Mouse (Mus musculus) heart, embryonic 12.5 days (tissue): ENCODE data around the gene Cul7. TPM values are rescaled to one million over a fixed set of nuclear protein-coding genes. Genes with fewer than 3 reads are reported as not detected.

Experiments used
- ATAC-seq: fragments of 200-750 bp; cut with Nextera tagmentation; 2 replicates; pipeline ENCODE4 v1.8.0; 2017; ENCODE audit warnings: moderate TSS enrichment, moderate library complexity; ENCODE audit not compliant: insufficient number of reproducible peaks, low FRiP score
- H3K27ac ChIP-seq: fragments of 300-500 bp; sonication (generic); 2 replicates; pipeline ENCODE4 v1.5.1; 2016; ENCODE audit warnings: mild to moderate bottlenecking, moderate library complexity; ENCODE audit not compliant: poor library complexity, severe bottlenecking
- H3K27me3 ChIP-seq: fragments of 300-500 bp; sonication (generic); replicated peaks from 2 replicates; pipeline ENCODE4 v1.6.1; 2016; ENCODE audit warnings: mild to moderate bottlenecking, moderate library complexity
- H3K36me3 ChIP-seq: fragments of 300-500 bp; sonication (generic); 2 replicates; pipeline ENCODE4 v1.6.1; 2016; ENCODE audit warnings: mild to moderate bottlenecking, moderate library complexity
- H3K4me1 ChIP-seq: fragments of 300-500 bp; sonication (generic); replicated peaks from 2 replicates; pipeline ENCODE4 v1.6.1; 2016; ENCODE audit warnings: mild to moderate bottlenecking
- H3K4me2 ChIP-seq: fragments of 300-500 bp; sonication (generic); 2 replicates; pipeline ENCODE4 v1.6.1; 2016; ENCODE audit warnings: mild to moderate bottlenecking, moderate library complexity
- H3K4me3 ChIP-seq: fragments of 300-500 bp; sonication (generic); 2 replicates; pipeline ENCODE4 v1.5.1; 2016; ENCODE audit warnings: mild to moderate bottlenecking
- H3K9ac ChIP-seq: fragments of 300-500 bp; sonication (generic); 2 replicates; pipeline ENCODE4 v1.6.1; 2016; ENCODE audit warnings: mild to moderate bottlenecking, moderate library complexity
- H3K9me3 ChIP-seq: fragments of 300-500 bp; sonication (generic); replicated peaks from 2 replicates; pipeline ENCODE4 v1.6.1; 2016; ENCODE audit warnings: mild to moderate bottlenecking, moderate library complexity
- WGBS: fragments of 180-500 bp; shearing (Covaris S2); methylation state at CpG from one replicate; pipeline ENCODE4 v1.1.7; 2016; 5-methylcytosine and 5-hydroxymethylcytosine counted together
- polyA plus RNA-seq: library from polyadenylated mRNA; unstranded; fragments of >200 nt; fragmentation: Nextera tagmentation; extraction: Ambion mirVana; gene quantifications from 2 replicates; pipeline ENCODE4 v1.2.1, GENCODE M21; 2016

Gene Cul7
- polyA plus RNA-seq, 1 experiment from 2014 or later = 53.1 TPM

DNA sequence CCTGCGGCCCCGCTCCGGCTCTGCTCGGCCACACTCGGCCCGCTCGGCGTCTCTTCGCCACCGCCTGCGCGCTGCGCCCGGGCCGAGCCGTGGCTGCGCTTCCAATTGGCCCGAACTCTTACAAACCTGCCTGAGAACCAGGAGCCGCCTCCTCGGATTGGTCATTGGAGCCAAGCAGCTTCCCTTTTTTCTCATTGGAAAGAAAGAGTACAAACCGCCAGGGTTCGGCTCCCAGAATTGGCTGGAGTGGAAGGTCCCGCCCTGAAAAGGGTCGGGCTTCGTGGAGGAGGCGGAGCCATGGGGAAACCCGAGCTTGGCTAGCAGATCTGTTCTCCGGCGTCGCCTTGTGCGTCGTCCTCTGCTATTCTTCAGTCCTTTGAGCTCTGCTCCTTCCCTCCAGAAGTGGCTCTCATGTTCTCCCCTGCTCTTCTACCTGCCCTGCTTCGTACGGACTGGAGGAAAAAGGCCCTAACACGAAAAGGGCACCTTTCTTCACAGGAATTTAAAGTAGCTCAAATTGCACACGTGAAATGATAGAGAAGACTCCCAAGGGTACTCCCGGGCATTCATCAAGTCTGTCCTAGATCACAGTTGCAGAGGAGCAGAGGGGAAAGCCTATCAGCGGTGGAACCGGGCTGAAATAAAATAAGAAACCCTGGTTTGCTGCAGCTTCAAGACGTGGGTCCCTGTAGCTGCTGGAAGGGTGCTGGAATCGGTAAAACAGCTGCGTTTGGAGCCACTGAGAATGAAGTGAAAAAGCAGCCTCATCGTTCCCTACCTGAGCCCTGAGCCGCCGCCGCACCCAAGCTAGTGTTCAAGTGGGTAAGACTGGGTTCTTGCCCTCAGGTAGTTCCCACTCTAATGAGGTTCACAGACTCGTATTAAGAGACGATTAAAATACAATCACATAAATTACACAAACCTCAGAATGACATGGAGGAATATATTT lies 55.0 kb downstream of the Cul7 start, which contains the start of gene Ppp2r5d:
Gene Ppp2r5d (minus strand): TSS at position 225 of the 949 bp plus-strand sequence.
- ATAC-seq = peak; percentile 94
- Histone ChIP-seq H3K27me3 (no peaks in the 10 kb centered on the region), H3K4me2 (peak within 1 kb of the TSS; percentile 94), H3K4me1 (peaks cover 41% of the 10 kb centered on the region), H3K4me3 (peak within 1 kb of the TSS; percentile 88), H3K9me3 (no peaks in the 10 kb centered on the region), H3K36me3 (no peaks in the 10 kb centered on the region), H3K9ac (peak within 1 kb of the TSS; percentile 92), H3K27ac (peak within 1 kb of the TSS; percentile 89)
- WGBS = 1% methylated on average over 48 of the region's 48 CpGs

DNA sequence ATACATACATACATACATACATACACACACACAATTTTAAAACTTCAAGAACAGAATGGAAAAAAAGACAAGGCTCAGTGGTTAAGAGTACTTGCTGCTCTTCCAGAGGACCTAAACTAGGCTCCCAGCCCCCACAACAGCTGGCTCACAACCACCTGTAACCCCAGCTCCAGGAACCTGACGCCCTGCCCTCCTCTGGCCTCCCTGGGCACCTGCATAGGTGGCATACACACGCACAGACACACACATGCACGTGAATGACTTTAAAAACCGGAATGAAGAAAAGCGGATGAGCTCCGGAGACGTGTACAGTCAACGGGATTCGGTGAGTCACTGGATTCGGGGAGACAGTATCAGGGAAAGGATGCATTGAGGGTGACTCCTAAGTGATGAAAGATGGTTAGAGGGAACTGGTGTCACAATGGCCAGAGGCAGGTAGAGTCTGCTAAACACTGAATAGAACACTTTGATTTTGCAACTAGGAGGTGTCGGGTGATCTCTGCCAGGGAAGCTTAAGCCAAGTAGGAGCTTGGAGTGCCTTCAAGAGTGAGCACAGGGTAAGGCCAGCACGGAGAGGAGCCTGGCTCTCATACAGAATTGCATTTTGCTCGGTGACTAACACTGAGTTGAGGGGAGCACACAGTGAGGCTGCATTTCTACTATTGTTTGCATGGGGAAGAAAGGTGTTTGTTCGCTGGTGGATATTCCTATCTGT lies 56.4 kb downstream of the Cul7 start:
- no peak for ATAC-seq
- H3K4me1 ChIP-seq = peaks cover 36% of the 10 kb centered on the region
- H3K9me3 ChIP-seq = no peaks in the 10 kb centered on the region
- no peak overlapping the region for H3K27ac ChIP-seq
- no peaks in the 10 kb centered on the region for H3K27me3 ChIP-seq
- no peak overlapping the region for H3K4me2 ChIP-seq
- no peaks in the 10 kb centered on the region for H3K36me3 ChIP-seq
- 78% methylated on average over 14 of the region's 14 CpGs for WGBS
- H3K9ac ChIP-seq = no peak overlapping the region
- H3K4me3 ChIP-seq = no peak overlapping the region

DNA sequence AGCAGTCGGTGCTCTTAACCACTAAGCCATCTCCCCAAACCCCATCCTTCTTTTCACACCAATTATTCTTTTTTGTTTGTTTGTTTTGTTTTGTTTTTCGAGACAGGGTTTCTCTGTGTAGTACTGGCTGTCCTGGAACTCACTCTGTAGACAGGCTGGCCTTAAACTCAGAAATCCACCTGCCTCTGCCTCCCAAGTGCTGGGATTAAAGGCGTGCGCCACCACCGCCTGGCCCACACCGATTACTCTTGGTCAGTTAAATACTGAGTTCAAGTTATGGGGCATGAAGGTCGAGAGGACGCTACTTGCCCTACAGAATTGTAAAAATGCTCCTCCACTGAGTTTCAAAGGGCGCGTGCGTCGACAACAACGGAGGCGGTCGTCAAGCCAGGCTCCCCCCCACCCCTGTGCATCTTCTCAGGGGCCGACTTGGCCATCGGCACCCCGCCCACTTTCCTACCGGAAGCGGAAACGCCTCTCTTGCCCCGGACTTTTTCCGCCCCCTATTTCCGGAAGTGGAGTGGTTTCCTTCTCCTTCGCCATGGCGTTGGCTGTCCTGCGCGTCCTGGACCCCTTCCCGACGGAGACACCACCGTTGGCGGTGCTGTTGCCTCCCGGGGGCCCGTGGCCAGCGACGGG lies 60.9 kb downstream of the Cul7 start, which contains the start of gene Pex6:
Gene Pex6 (plus strand): TSS at position 505 of the 639 bp plus-strand sequence.
- peak within 1 kb of the TSS; percentile 96 for H3K4me2 ChIP-seq
- peak within 1 kb of the TSS; percentile 61 for H3K27ac ChIP-seq
- no peaks in the 10 kb centered on the region for H3K27me3 ChIP-seq
- peaks cover 19% of the 10 kb centered on the region for H3K4me1 ChIP-seq
- H3K9ac ChIP-seq = peak within 1 kb of the TSS; percentile 97
- H3K36me3 ChIP-seq = peaks cover 27% of the 10 kb centered on the region
- WGBS = 7% methylated on average over 36 of the region's 36 CpGs
- H3K9me3 ChIP-seq = no peaks in the 10 kb centered on the region
- H3K4me3 ChIP-seq = peak within 1 kb of the TSS; percentile 97
- ATAC-seq = peak; percentile 88

DNA sequence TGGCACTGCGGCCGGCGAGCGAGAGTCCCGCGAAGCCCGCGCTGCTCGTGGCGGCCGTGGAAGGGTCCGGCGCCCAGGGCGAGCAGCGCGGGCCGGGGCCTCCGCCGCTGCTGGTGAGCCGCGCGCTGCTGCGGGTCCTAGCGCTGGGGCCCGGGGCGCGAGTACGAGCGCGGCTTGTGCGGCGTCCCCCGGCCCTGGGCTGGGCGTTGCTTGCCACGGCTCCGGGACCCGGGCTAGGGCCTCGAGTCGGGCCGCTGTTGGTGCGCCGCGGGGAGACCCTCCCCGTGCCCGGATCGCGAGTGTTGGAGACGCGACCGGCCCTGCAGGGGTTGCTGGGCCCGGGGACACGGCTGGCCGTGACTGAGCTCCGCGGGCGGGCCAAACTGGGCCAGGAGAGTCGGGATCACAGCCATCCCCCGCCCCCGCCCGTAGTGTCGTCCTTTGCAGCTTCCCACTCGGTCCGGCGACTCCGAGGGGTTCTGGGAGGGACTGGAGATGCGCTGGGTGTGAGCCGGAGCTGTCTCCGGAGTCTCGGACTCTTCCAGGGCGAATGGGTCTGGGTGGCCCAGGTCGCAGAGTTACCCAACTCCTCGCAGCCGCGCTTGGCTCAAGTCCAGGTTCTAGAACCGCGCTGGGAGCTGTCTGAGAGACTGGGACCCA lies 61.6 kb downstream of the Cul7 start:
- Histone ChIP-seq H3K4me3 (peak overlapping the region; percentile 97), H3K9me3 (no peaks in the 10 kb centered on the region), H3K27ac (peak overlapping the region; percentile 61), H3K9ac (peak overlapping the region; percentile 97), H3K4me2 (peak overlapping the region; percentile 96), H3K4me1 (peaks cover 17% of the 10 kb centered on the region), H3K36me3 (peaks cover 33% of the 10 kb centered on the region), H3K27me3 (no peaks in the 10 kb centered on the region)
- ATAC-seq = peak; percentile 54
- WGBS = under 1% methylated on average over 76 of the region's 76 CpGs

- Histone ChIP-seq H3K9ac (peak overlapping the region; percentile 97), H3K4me3 (peak overlapping the region; percentile 97), H3K36me3 (peaks cover 38% of the 10 kb centered on the region), H3K4me2 (peak overlapping the region; percentile 96), H3K27me3 (no peaks in the 10 kb centered on the region), H3K4me1 (peaks cover 17% of the 10 kb centered on the region), H3K9me3 (no peaks in the 10 kb centered on the region), H3K27ac (no peak overlapping the region)
- ATAC-seq = no peak
- WGBS = 52% methylated on average over 7 of the region's 7 CpGs
Measured at GRCm38 (mm10) chr17:46712442-46712841, 62.3 kb downstream of the Cul7 start.

GRCm38 (mm10) chr17:46713849-46714248 lies 63.7 kb downstream of the Cul7 start:
- no peak for ATAC-seq
- Histone ChIP-seq H3K9ac (no peak overlapping the region), H3K4me2 (no peak overlapping the region), H3K27ac (no peak overlapping the region), H3K4me1 (peaks cover 17% of the 10 kb centered on the region), H3K4me3 (no peak overlapping the region), H3K9me3 (no peaks in the 10 kb centered on the region), H3K27me3 (no peaks in the 10 kb centered on the region), H3K36me3 (peaks cover 43% of the 10 kb centered on the region)
- 90% methylated on average over 9 of the region's 9 CpGs for WGBS

Other genes with a start within 250 kb of the Cul7 start
- 0.27 and 1.0 TPM in 2 replicates for gene Crip3, start 221.4 kb upstream of the Cul7 start, polyA plus RNA-seq
- gene Slc22a7, start 211.9 kb upstream of the Cul7 start, polyA plus RNA-seq = not detected in 2 replicates
- gene Ttbk1, start 162.7 kb upstream of the Cul7 start, polyA plus RNA-seq = 0.08 and 0.13 TPM in 2 replicates
- 24.2 and 25.9 TPM in 2 replicates for gene Dnph1, start 153.6 kb upstream of the Cul7 start, polyA plus RNA-seq
- gene Cul9, start 103.9 kb upstream of the Cul7 start, polyA plus RNA-seq = 7.2 and 7.4 TPM in 2 replicates
- 15.0 and 17.5 TPM in 2 replicates for gene Srf, start 94.2 kb upstream of the Cul7 start, polyA plus RNA-seq
- 68.5 and 71.4 TPM in 2 replicates for gene Ptk7, start 20.8 kb upstream of the Cul7 start, polyA plus RNA-seq
- gene Klc4, start 4.3 kb upstream of the Cul7 start, polyA plus RNA-seq = 19.9 and 21.1 TPM in 2 replicates
- gene Mrpl2, start 4.1 kb upstream of the Cul7 start, polyA plus RNA-seq = 90.9 and 99.0 TPM in 2 replicates
- 36.5 and 38.9 TPM in 2 replicates for gene Rrp36, start 24.0 kb downstream of the Cul7 start, polyA plus RNA-seq
- gene Mea1, start 28.5 kb downstream of the Cul7 start, polyA plus RNA-seq = 116 and 123 TPM in 2 replicates
- gene Klhdc3, start 30.6 kb downstream of the Cul7 start, polyA plus RNA-seq = 149 and 155 TPM in 2 replicates
- gene Ppp2r5d, start 54.8 kb downstream of the Cul7 start, polyA plus RNA-seq = 62.8 TPM in 2 replicates
- 16.9 and 17.0 TPM in 2 replicates for gene Pex6, start 61.1 kb downstream of the Cul7 start, polyA plus RNA-seq
- gene Gnmt, start 78.8 kb downstream of the Cul7 start, polyA plus RNA-seq = 0.38 and 0.90 TPM in 2 replicates
- gene Cnpy3, start 101.9 kb downstream of the Cul7 start, polyA plus RNA-seq = 52.2 and 53.0 TPM in 2 replicates
- 0.13 and 0.33 TPM in 2 replicates for gene Ptcra, start 113.4 kb downstream of the Cul7 start, polyA plus RNA-seq
- 41.7 and 41.9 TPM in 2 replicates for gene 2310039H08Rik, start 122.3 kb downstream of the Cul7 start, polyA plus RNA-seq
- 106 and 115 TPM in 2 replicates for gene Rpl7l1, start 132.3 kb downstream of the Cul7 start, polyA plus RNA-seq
- 4.0 and 5.7 TPM in 2 replicates for gene Bicral, start 208.1 kb downstream of the Cul7 start, polyA plus RNA-seq
- gene Tbcc, start 240.3 kb downstream of the Cul7 start, polyA plus RNA-seq = 52.4 and 55.1 TPM in 2 replicates